Mouse (Mus musculus): Measurements from ENCODE around the gene Trim11.

DNA sequence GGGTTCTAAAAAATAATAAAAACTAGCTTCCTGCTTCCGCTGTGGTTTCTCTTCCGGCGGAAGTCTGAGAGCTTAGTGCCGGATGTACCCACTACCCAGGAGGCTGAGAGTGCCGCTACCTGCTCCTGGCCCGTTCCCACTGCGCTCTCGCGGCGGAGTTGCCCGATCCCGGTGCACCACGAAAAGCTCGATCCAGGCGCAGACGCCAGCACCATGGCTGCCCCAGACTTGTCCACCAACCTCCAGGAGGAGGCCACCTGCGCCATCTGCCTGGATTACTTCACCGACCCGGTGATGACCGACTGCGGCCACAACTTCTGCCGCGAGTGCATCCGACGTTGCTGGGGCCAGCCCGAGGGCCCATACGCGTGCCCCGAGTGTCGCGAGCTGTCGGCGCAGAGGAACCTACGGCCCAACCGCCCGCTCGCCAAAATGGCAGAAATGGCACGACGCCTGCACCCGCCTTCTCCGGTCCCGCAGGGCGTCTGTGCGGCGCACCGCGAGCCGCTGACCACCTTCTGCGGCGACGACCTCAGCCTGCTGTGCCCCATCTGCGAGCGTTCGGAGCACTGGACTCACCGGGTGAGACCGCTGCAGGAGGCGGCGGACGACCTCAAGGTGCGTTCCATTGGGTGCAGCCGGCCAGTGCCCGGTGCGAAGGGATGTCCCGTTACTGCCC, at the start of gene Trim11:
- TF ChIP-seq CTCF (IDR thresholded peaks at IDR 0.05; ENCODE audit: low read depth) (no peak), EP300 (IDR thresholded peaks at IDR 0.05; ENCODE audit: low read depth) (no peak)
